Comparison of ENCODE assay signal across 17 mouse cellular contexts in the genomic region with DNA sequence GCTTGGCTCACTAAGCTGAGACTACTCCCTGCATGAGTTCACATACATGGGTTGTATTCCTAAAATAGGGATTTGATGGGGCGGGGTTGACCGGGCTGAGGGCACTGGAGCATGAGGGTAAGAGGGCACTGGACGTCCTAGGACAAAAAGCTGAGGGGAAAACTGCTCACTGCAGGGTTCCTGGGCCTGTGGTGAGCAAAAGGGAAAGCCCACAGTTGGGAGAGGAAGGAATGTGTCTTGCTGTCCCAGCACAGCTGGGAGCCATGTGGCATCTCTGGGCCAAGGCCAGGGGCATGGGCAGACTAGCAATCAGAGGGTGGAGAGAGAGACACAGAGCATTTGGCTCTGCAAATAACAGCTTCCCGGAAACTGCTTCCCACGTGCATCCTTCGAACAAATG. TPM values are rescaled to one million over a fixed set of nuclear protein-coding genes. Genes with fewer than 3 reads are reported as not detected.
DNase-seq lines count a peak whose midpoint lies in the region; ATAC-seq and TF ChIP-seq lines count a peak whose summit lies in the region.
"Had no signal": no experiment of that assay in that cellular context is flagged by ENCODE, and none has a peak within 500 bp of the region (broad histone marks: within the 10 kb centered on the region; RNA-seq: fewer than 3 reads in every experiment).

No protein-coding gene starts in this region.

- ATAC-seq in heart, postnatal 0 days (ENCODE audit: insufficient read depth, low read depth): peak; percentile 80
- ATAC-seq: intestine, embryonic 15.5 days; midbrain, embryonic 13.5 days had no signal

- WGBS in heart, postnatal 0 days: 32% methylated on average over 6 of the region's 6 CpGs

- TF ChIP-seq EP300 in heart, postnatal 0 days (IDR thresholded peaks at IDR 0.05; ENCODE audit: low read depth): no peak

- peaks cover 5% of the 10 kb centered on the region for H3K4me1 ChIP-seq in heart, postnatal 0 days (ENCODE audit: control insufficient read depth, insufficient read depth)
- H3K4me1 ChIP-seq: hindbrain, embryonic 13.5 days; limb, embryonic 12.5 days; midbrain, embryonic 13.5 days had no signal

- no peak overlapping the region for H3K9ac ChIP-seq in heart, postnatal 0 days (replicated peaks; ENCODE audit: low read depth, low read length)
- H3K9ac ChIP-seq: embryonic facial prominence, embryonic 13.5 days; heart, embryonic 13.5 days; hindbrain, embryonic 13.5 days; intestine, embryonic 15.5 days; limb, embryonic 12.5 days; liver, embryonic 14.5 days; midbrain, embryonic 13.5 days had no signal

- H3K36me3 ChIP-seq in heart, postnatal 0 days (replicated peaks; ENCODE audit: control insufficient read depth, insufficient read depth, low read length): no peaks in the 10 kb centered on the region
- H3K36me3 ChIP-seq: embryonic facial prominence, embryonic 13.5 days; heart, embryonic 13.5 days; hindbrain, embryonic 13.5 days; intestine, embryonic 15.5 days; limb, embryonic 12.5 days; midbrain, embryonic 13.5 days had no signal

- H3K4me3 ChIP-seq in heart, postnatal 0 days (ENCODE audit: low read depth, low read length): no peak overlapping the region
- H3K4me3 ChIP-seq: embryonic facial prominence, embryonic 13.5 days; heart, embryonic 13.5 days; hindbrain, embryonic 13.5 days; intestine, embryonic 15.5 days; limb, embryonic 12.5 days; midbrain, embryonic 13.5 days had no signal

- H3K27ac ChIP-seq in heart, postnatal 0 days (ENCODE audit: low read depth): peak overlapping the region; percentile 65
- H3K27ac ChIP-seq: embryonic facial prominence, embryonic 13.5 days; heart, embryonic 13.5 days; hindbrain, embryonic 13.5 days; intestine, embryonic 15.5 days; limb, embryonic 12.5 days; liver, embryonic 14.5 days; midbrain, embryonic 13.5 days had no signal

- H3K27me3 ChIP-seq in heart, postnatal 0 days (ENCODE audit: control insufficient read depth, insufficient read depth, low read length): 0 out of 2 replicates have a peak, but pooled peaks cover 5% of the 10 kb centered on the region
- H3K27me3 ChIP-seq: embryonic facial prominence, embryonic 13.5 days; heart, embryonic 13.5 days; hindbrain, embryonic 13.5 days; intestine, embryonic 15.5 days; limb, embryonic 12.5 days; midbrain, embryonic 13.5 days had no signal

- H3K9me3 ChIP-seq in heart, postnatal 0 days (replicated peaks; ENCODE audit: control insufficient read depth, low read length): no peaks in the 10 kb centered on the region
- H3K9me3 ChIP-seq: embryonic facial prominence, embryonic 13.5 days; heart, embryonic 13.5 days; hindbrain, embryonic 13.5 days; intestine, embryonic 15.5 days; limb, embryonic 12.5 days; midbrain, embryonic 13.5 days had no signal

- H3K4me2 ChIP-seq in heart, postnatal 0 days (ENCODE audit: low read depth, low read length): no peak overlapping the region
- H3K4me2 ChIP-seq: embryonic facial prominence, embryonic 13.5 days; heart, embryonic 13.5 days; hindbrain, embryonic 13.5 days; intestine, embryonic 15.5 days; limb, embryonic 12.5 days; midbrain, embryonic 13.5 days had no signal

- TF ChIP-seq CTCF in heart, postnatal 0 days (IDR thresholded peaks at IDR 0.05; ENCODE audit: low read depth): no peak

- DNase-seq in heart, postnatal 0 days (ENCODE audit: low spot score): peak; percentile 28
- no peak for DNase-seq in heart, adult 9 months (ENCODE audit: low spot score in 2 of 2)
- peak; percentile 54 for DNase-seq in lung, postnatal 10 days
- DNase-seq in lung, postnatal 25 days (ENCODE audit: low spot score): no peak
- peak; percentile 78 for DNase-seq in adipocyte (ENCODE audit: low spot score)
- peak; percentile 72 to 82 for DNase-seq in kidney, postnatal 36 days
- no peak for DNase-seq in c-Kit-positive CD71-positive TER-119-positive erythroid progenitor cells, embryonic 14.5 days (ENCODE audit: low spot score)
- no peak for DNase-seq in right cerebral cortex, postnatal 4 days
- DNase-seq: cerebellum, adult 11-12 months; gastrocnemius, postnatal 10 days had no signal

RNA-seq across cellular contexts. Expression of a gene that starts 25.4 kb away (rescaled TPM):
- 20.3 and 94.1 TPM in 2 replicates for total RNA-seq in heart, postnatal 0 days (2014; rRNA removed; ENCODE audit: low replicate concordance)
- polyA plus RNA-seq in heart, postnatal 0 days (2015; fragmentation: Nextera tagmentation; extraction: Ambion mirVana): 33.1 and 34.3 TPM in 2 replicates

RNA-seq across cellular contexts. Expression of a gene that starts 28.1 kb away (rescaled TPM):
- total RNA-seq in heart, postnatal 0 days (2014; rRNA removed; ENCODE audit: low replicate concordance): 0.15 and 1.7 TPM in 2 replicates
- 1.3 and 2.6 TPM in 2 replicates for polyA plus RNA-seq in heart, postnatal 0 days (2015; fragmentation: Nextera tagmentation; extraction: Ambion mirVana)
- polyA plus RNA-seq: midbrain, embryonic 13.5 days had no signal

Comparison
In these comparisons a context has a peak if more than half of its experiments do, and no peak if none do; other contexts are left out.
1. DNase-seq: peak in heart, postnatal 0 days (single experiment), lung, postnatal 10 days (single experiment), adipocyte (single experiment) and kidney, postnatal 36 days (2 of 2); none in heart, adult 9 months (0 of 2), lung, postnatal 25 days (single experiment), c-Kit-positive CD71-positive TER-119-positive erythroid progenitor cells, embryonic 14.5 days (single experiment) and right cerebral cortex, postnatal 4 days (single experiment).